In genomic region chr3:88505081-88505480, GRCm38 (mm10) we compare ENCODE assay signal across 23 mouse cellular contexts. TPM values are rescaled to one million over a fixed set of nuclear protein-coding genes. Genes with fewer than 3 reads are reported as not detected.
DNase-seq lines count a peak whose midpoint lies in the region; ATAC-seq and TF ChIP-seq lines count a peak whose summit lies in the region.
"Had no signal": no experiment of that assay in that cellular context is flagged by ENCODE, and none has a peak within 500 bp of the region (broad histone marks: within the 10 kb centered on the region; RNA-seq: fewer than 3 reads in every experiment).

No protein-coding gene starts in this region.

- intact Hi-C loops in gastrocnemius, adult 2 months (cut with DNase I): no loop called here

- H3K4me1 ChIP-seq in lung, embryonic 16.5 days (replicated peaks; ENCODE audit: control insufficient read depth, insufficient read depth, low read length): peaks cover 33% of the 10 kb centered on the region
- peaks cover 20% of the 10 kb centered on the region; the same call in 1 of the 2 replicates for H3K4me1 ChIP-seq in lung, postnatal 0 days (ENCODE audit: insufficient read depth, low read depth, low read length)
- H3K4me1 ChIP-seq in limb, embryonic 10.5 days: peaks cover 57% of the 10 kb centered on the region
- H3K4me1 ChIP-seq in stomach, postnatal 0 days (replicated peaks; ENCODE audit: control insufficient read depth, insufficient read depth): peaks cover 13% of the 10 kb centered on the region

- no peaks in the 10 kb centered on the region for H3K36me3 ChIP-seq in lung, embryonic 16.5 days (ENCODE audit: control insufficient read depth, insufficient read depth, low read length)
- no peaks in the 10 kb centered on the region for H3K36me3 ChIP-seq in lung, postnatal 0 days (ENCODE audit: insufficient read depth, low read length)
- H3K36me3 ChIP-seq in limb, embryonic 10.5 days: 0 out of 2 replicates have a peak, but pooled peaks cover 2% of the 10 kb centered on the region
- no peaks in the 10 kb centered on the region for H3K36me3 ChIP-seq in stomach, postnatal 0 days (ENCODE audit: control insufficient read depth, insufficient read depth, low read length)
- H3K36me3 ChIP-seq: forebrain, embryonic 15.5 days; heart, embryonic 10.5 days had no signal

- no peaks in the 10 kb centered on the region for H3K9me3 ChIP-seq in lung, embryonic 16.5 days (ENCODE audit: control insufficient read depth, low read length)
- no peaks in the 10 kb centered on the region for H3K9me3 ChIP-seq in lung, postnatal 0 days (ENCODE audit: low read length)
- H3K9me3 ChIP-seq in limb, embryonic 10.5 days (replicated peaks): no peaks in the 10 kb centered on the region
- H3K9me3 ChIP-seq in stomach, postnatal 0 days (ENCODE audit: control insufficient read depth, low read length): no peaks in the 10 kb centered on the region
- H3K9me3 ChIP-seq: forebrain, embryonic 15.5 days; heart, embryonic 10.5 days; liver, embryonic 13.5 days had no signal

- ATAC-seq in lung, embryonic 16.5 days (ENCODE audit: low read depth): no peak
- no peak for ATAC-seq in lung, postnatal 0 days
- no peak for ATAC-seq in stomach, postnatal 0 days (ENCODE audit: low FRiP score, low TSS enrichment)
- ATAC-seq: forebrain, embryonic 15.5 days; midbrain, embryonic 16.5 days had no signal

- H3K27ac ChIP-seq in gastrocnemius, adult 2 months: peak overlapping the region; percentile 20
- peak overlapping the region; percentile 61 for H3K27ac ChIP-seq in lung, embryonic 16.5 days (ENCODE audit: low read length)
- no peak overlapping the region for H3K27ac ChIP-seq in lung, postnatal 0 days (ENCODE audit: low read length)
- peak overlapping the region; percentile 81 for H3K27ac ChIP-seq in limb, embryonic 10.5 days
- peak overlapping the region; percentile 45 for H3K27ac ChIP-seq in stomach, postnatal 0 days (replicated peaks)
- H3K27ac ChIP-seq: forebrain, embryonic 15.5 days had no signal

- no peak for DNase-seq in gastrocnemius, adult 2 months
- DNase-seq in gastrocnemius, postnatal 4 days (ENCODE audit: low spot score in 2 of 2): no peak
- DNase-seq in lung, postnatal 0 days (ENCODE audit: low spot score): no peak
- no peak for DNase-seq in limb, embryonic 10.5 days (ENCODE audit: low spot score)
- no peak for DNase-seq in stomach, postnatal 0 days (ENCODE audit: low spot score)
- DNase-seq in adrenal gland, adult 8-10 months: no peak
- no peak for DNase-seq in spleen, postnatal 4 days (ENCODE audit: low spot score in 2 of 2)
- DNase-seq: adrenal gland, postnatal 36 days; cerebellum, adult 18-20 months; cerebellum, postnatal 25 days; gastrocnemius, postnatal 25 days; kidney, postnatal 4 days; liver, embryonic 13.5 days; lung, postnatal 10 days; right cerebral cortex, adult 18-20 months; thymus, adult 2 months had no signal

- no peaks in the 10 kb centered on the region for H3K27me3 ChIP-seq in lung, embryonic 16.5 days (ENCODE audit: control insufficient read depth, insufficient read depth, low read depth, low read length)
- no peaks in the 10 kb centered on the region for H3K27me3 ChIP-seq in lung, postnatal 0 days (replicated peaks; ENCODE audit: insufficient read depth, low read length)
- H3K27me3 ChIP-seq in limb, embryonic 10.5 days (ENCODE audit: low read depth, poor library complexity, severe bottlenecking): peaks cover 46% of the 10 kb centered on the region
- no peaks in the 10 kb centered on the region for H3K27me3 ChIP-seq in stomach, postnatal 0 days (ENCODE audit: control insufficient read depth, insufficient read depth, low read length)
- H3K27me3 ChIP-seq: forebrain, embryonic 15.5 days; liver, embryonic 13.5 days had no signal

- H3K9ac ChIP-seq in lung, embryonic 16.5 days (ENCODE audit: low read length): no peak overlapping the region
- no peak overlapping the region for H3K9ac ChIP-seq in lung, postnatal 0 days (replicated peaks; ENCODE audit: low read depth)
- H3K9ac ChIP-seq in stomach, postnatal 0 days (ENCODE audit: low read length): no peak overlapping the region
- H3K9ac ChIP-seq: forebrain, embryonic 15.5 days; liver, embryonic 13.5 days had no signal

- no peak for TF ChIP-seq EP300 in lung, postnatal 0 days (IDR thresholded peaks at IDR 0.05)
- TF ChIP-seq EP300 in stomach, postnatal 0 days (optimal IDR thresholded peaks at IDR 0.05): no peak

- 59% methylated on average over 6 of the region's 6 CpGs for WGBS in lung, embryonic 16.5 days
- WGBS in lung, postnatal 0 days: 58% methylated on average over 6 of the region's 6 CpGs
- 77% methylated on average over 6 of the region's 6 CpGs for WGBS in limb, embryonic 10.5 days
- 52% methylated on average over 6 of the region's 6 CpGs for WGBS in stomach, postnatal 0 days

- no peak for TF ChIP-seq CTCF in gastrocnemius, adult 2 months (IDR thresholded peaks at IDR 0.05)
- no peak for TF ChIP-seq CTCF in lung, postnatal 0 days (IDR thresholded peaks at IDR 0.05)
- TF ChIP-seq CTCF in stomach, postnatal 0 days (IDR thresholded peaks at IDR 0.05; ENCODE audit: low read depth): no peak

- H3K4me3 ChIP-seq in gastrocnemius, adult 2 months: no peak overlapping the region
- H3K4me3 ChIP-seq in lung, embryonic 16.5 days (ENCODE audit: low read length): no peak overlapping the region
- H3K4me3 ChIP-seq in lung, postnatal 0 days (ENCODE audit: low read depth, low read length): no peak overlapping the region
- no peak overlapping the region for H3K4me3 ChIP-seq in limb, embryonic 10.5 days
- H3K4me3 ChIP-seq in stomach, postnatal 0 days (ENCODE audit: low read depth, low read length): no peak overlapping the region
- H3K4me3 ChIP-seq: forebrain, embryonic 15.5 days; heart, embryonic 10.5 days; liver, embryonic 13.5 days had no signal

- no peak overlapping the region for H3K4me2 ChIP-seq in lung, embryonic 16.5 days (ENCODE audit: low read depth, low read length)
- no peak overlapping the region for H3K4me2 ChIP-seq in lung, postnatal 0 days (replicated peaks; ENCODE audit: low read depth, low read length)
- H3K4me2 ChIP-seq in stomach, postnatal 0 days (replicated peaks; ENCODE audit: low read depth): no peak overlapping the region
- H3K4me2 ChIP-seq: forebrain, embryonic 15.5 days; liver, embryonic 13.5 days had no signal

RNA-seq across cellular contexts. Expression of gene Lmna, which starts 4.7 kb away (rescaled TPM):
- total RNA-seq in gastrocnemius, adult 2 months (2021): 10 to 100 TPM; 67.5 to 82.5 TPM
- total RNA-seq in gastrocnemius, postnatal 4 days (2021): 100 to 1,000 TPM; 355 to 365 TPM
- 148 and 150 TPM in 2 replicates for polyA plus RNA-seq in lung, embryonic 16.5 days (2015; fragmentation: Nextera tagmentation; extraction: Ambion mirVana)
- polyA plus RNA-seq in lung, postnatal 0 days (2015; fragmentation: Nextera tagmentation; extraction: Ambion mirVana): 185 and 216 TPM in 2 replicates
- polyA plus RNA-seq in limb, embryonic 10.5 days (2016; fragmentation: Nextera tagmentation; extraction: Ambion mirVana): 9.2 and 14.5 TPM in 2 replicates
- 250 and 267 TPM in 2 replicates for polyA plus RNA-seq in stomach, postnatal 0 days (2015; fragmentation: Nextera tagmentation; extraction: Ambion mirVana)
- 100 to 1,000 TPM in 3 of 4 experiments, 10 to 100 TPM in 1; 88.2 to 134 (median 124) TPM for total RNA-seq in adrenal gland, adult 8-10 months (2022)

RNA-seq across cellular contexts. Expression of gene Mex3a, which starts 27.1 kb away (rescaled TPM):
- total RNA-seq in gastrocnemius, adult 2 months (2021): under 1 TPM; 0.15 to 0.20 TPM
- 10 to 100 TPM; 12.9 to 13.1 TPM for total RNA-seq in gastrocnemius, postnatal 4 days (2021)
- polyA plus RNA-seq in lung, embryonic 16.5 days (2015; fragmentation: Nextera tagmentation; extraction: Ambion mirVana): 13.1 and 13.5 TPM in 2 replicates
- 2.6 and 3.4 TPM in 2 replicates for polyA plus RNA-seq in lung, postnatal 0 days (2015; fragmentation: Nextera tagmentation; extraction: Ambion mirVana)
- polyA plus RNA-seq in limb, embryonic 10.5 days (2016; fragmentation: Nextera tagmentation; extraction: Ambion mirVana): 28.9 and 34.8 TPM in 2 replicates
- polyA plus RNA-seq in stomach, postnatal 0 days (2015; fragmentation: Nextera tagmentation; extraction: Ambion mirVana): 3.3 and 3.4 TPM in 2 replicates
- 1 to 10 TPM; 2.8 to 4.3 (median 3.9) TPM for total RNA-seq in adrenal gland, adult 8-10 months (2022)

RNA-seq across cellular contexts. Expression of gene Rab25, which starts 43.0 kb away (rescaled TPM):
- not detected for total RNA-seq in gastrocnemius, adult 2 months (2021)
- under 1 TPM; 0.57 to 0.91 TPM for total RNA-seq in gastrocnemius, postnatal 4 days (2021)
- 48.0 and 61.2 TPM in 2 replicates for polyA plus RNA-seq in lung, embryonic 16.5 days (2015; fragmentation: Nextera tagmentation; extraction: Ambion mirVana)
- 61.4 and 61.8 TPM in 2 replicates for polyA plus RNA-seq in lung, postnatal 0 days (2015; fragmentation: Nextera tagmentation; extraction: Ambion mirVana)
- 1.7 and 3.7 TPM in 2 replicates for polyA plus RNA-seq in limb, embryonic 10.5 days (2016; fragmentation: Nextera tagmentation; extraction: Ambion mirVana)
- 252 and 271 TPM in 2 replicates for polyA plus RNA-seq in stomach, postnatal 0 days (2015; fragmentation: Nextera tagmentation; extraction: Ambion mirVana)
- total RNA-seq in adrenal gland, adult 8-10 months (2022): not detected
- total RNA-seq: adrenal gland, postnatal 36 days; gastrocnemius, postnatal 25 days; layer of hippocampus, postnatal 14 days; left cerebral cortex, postnatal 10 days had no signal
- polyA plus RNA-seq: heart, postnatal 0 days had no signal

RNA-seq across cellular contexts. Expression of gene Sema4a, which starts 44.1 kb away (rescaled TPM):
- total RNA-seq in gastrocnemius, adult 2 months (2021): 1 to 10 TPM; 1.2 to 1.8 TPM
- 1 to 10 TPM; 3.0 to 4.4 TPM for total RNA-seq in gastrocnemius, postnatal 4 days (2021)
- polyA plus RNA-seq in lung, embryonic 16.5 days (2015; fragmentation: Nextera tagmentation; extraction: Ambion mirVana): 6.3 TPM in 2 replicates
- 9.0 and 9.2 TPM in 2 replicates for polyA plus RNA-seq in lung, postnatal 0 days (2015; fragmentation: Nextera tagmentation; extraction: Ambion mirVana)
- 4.7 and 6.7 TPM in 2 replicates for polyA plus RNA-seq in limb, embryonic 10.5 days (2016; fragmentation: Nextera tagmentation; extraction: Ambion mirVana)
- 27.9 and 32.7 TPM in 2 replicates for polyA plus RNA-seq in stomach, postnatal 0 days (2015; fragmentation: Nextera tagmentation; extraction: Ambion mirVana)
- total RNA-seq in adrenal gland, adult 8-10 months (2022): 10 to 100 TPM; 12.2 to 14.0 (median 12.5) TPM

RNA-seq across cellular contexts. Expression of gene Lamtor2, which starts 47.8 kb away (rescaled TPM):
- 100 to 1,000 TPM in 1 of 2 experiments, 10 to 100 TPM in 1; 70.9 to 104 TPM for total RNA-seq in gastrocnemius, adult 2 months (2021)
- total RNA-seq in gastrocnemius, postnatal 4 days (2021): 10 to 100 TPM; 78.5 to 81.4 TPM
- polyA plus RNA-seq in lung, embryonic 16.5 days (2015; fragmentation: Nextera tagmentation; extraction: Ambion mirVana): 169 and 183 TPM in 2 replicates
- polyA plus RNA-seq in lung, postnatal 0 days (2015; fragmentation: Nextera tagmentation; extraction: Ambion mirVana): 138 and 143 TPM in 2 replicates
- polyA plus RNA-seq in limb, embryonic 10.5 days (2016; fragmentation: Nextera tagmentation; extraction: Ambion mirVana): 151 and 159 TPM in 2 replicates
- 154 and 157 TPM in 2 replicates for polyA plus RNA-seq in stomach, postnatal 0 days (2015; fragmentation: Nextera tagmentation; extraction: Ambion mirVana)
- 100 to 1,000 TPM; 138 to 164 (median 144) TPM for total RNA-seq in adrenal gland, adult 8-10 months (2022)

Comparison
In these comparisons a context has a peak if more than half of its experiments do, and no peak if none do; other contexts are left out.
1. RNA of gene Rab25, which starts 43.0 kb away (polyA plus RNA-seq): 252 to 271 TPM in stomach, postnatal 0 days, 61.4 to 61.8 TPM in lung, postnatal 0 days and 48.0 to 61.2 TPM in lung, embryonic 16.5 days; 1.7 to 3.7 TPM in limb, embryonic 10.5 days; every median in the first group is over 10 times any median in the second.